ENCODE assay signal across 17 mouse cellular contexts in the genomic region with DNA sequence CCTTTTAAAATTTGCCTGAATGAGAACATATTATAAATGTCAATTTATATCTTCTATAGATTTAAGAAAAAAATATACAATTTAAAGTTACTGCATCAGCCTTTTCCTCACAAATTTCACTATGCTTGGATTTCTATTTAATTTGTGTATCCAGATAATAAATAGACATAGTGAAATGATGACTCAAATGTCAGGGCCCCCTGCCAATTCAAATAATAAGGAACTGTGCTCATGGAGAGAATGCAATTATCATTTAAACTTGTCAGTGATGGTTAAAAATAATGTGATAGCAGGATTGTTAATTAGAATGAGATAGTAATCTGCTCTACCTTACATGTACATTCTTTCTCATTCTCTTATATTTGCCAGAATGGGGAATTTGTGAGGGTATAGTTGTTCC.
DNase-seq lines count a peak whose midpoint lies in the region.
"Had no signal": no experiment of that assay in that cellular context is flagged by ENCODE, and none has a peak within 500 bp of the region (broad histone marks: within the 10 kb centered on the region; RNA-seq: fewer than 3 reads in every experiment).

No protein-coding gene starts in this region.

- peak; percentile 13 to 74 for DNase-seq in adrenal gland, adult (ENCODE audit: inconsistent age in 2 of 2, low spot score in 1 of 2)
- DNase-seq in adrenal gland, adult 18-20 months (ENCODE audit: low spot score in 2 of 2), result no peak
- DNase-seq in heart, adult 18-20 months, result peak; percentile 7 to 9
- DNase-seq in heart, postnatal 4 days, result no peak
- peak; percentile 27 for DNase-seq in NIH3T3 (ENCODE audit: low read depth)
- peak; percentile 2 for DNase-seq in brain, embryonic 18.5 days (ENCODE audit: low read depth, low spot score)
- no peak for DNase-seq in urinary bladder, postnatal 14 days (ENCODE audit: low spot score)
- DNase-seq in kidney, adult 8-10 months, result no peak
- DNase-seq: gastrocnemius, postnatal 14 days; heart, adult 2 months; kidney, adult 18-20 months; kidney, postnatal 4 days; lung, adult 18-20 months; lung, postnatal 14 days; right cerebral cortex, postnatal 14 days; spleen, adult 18-20 months; thymus, postnatal 36 days had no signal

Comparison
In these comparisons a context has a peak if more than half of its experiments do, and no peak if none do; other contexts are left out.
1. DNase-seq: peak in adrenal gland, adult (2 of 2), heart, adult 18-20 months (2 of 2), NIH3T3 (single experiment) and brain, embryonic 18.5 days (single experiment); none in adrenal gland, adult 18-20 months (0 of 2), heart, postnatal 4 days (single experiment), urinary bladder, postnatal 14 days (single experiment) and kidney, adult 8-10 months (0 of 2).